ENCODE assay signal across 8 mouse cellular contexts in the genomic region with DNA sequence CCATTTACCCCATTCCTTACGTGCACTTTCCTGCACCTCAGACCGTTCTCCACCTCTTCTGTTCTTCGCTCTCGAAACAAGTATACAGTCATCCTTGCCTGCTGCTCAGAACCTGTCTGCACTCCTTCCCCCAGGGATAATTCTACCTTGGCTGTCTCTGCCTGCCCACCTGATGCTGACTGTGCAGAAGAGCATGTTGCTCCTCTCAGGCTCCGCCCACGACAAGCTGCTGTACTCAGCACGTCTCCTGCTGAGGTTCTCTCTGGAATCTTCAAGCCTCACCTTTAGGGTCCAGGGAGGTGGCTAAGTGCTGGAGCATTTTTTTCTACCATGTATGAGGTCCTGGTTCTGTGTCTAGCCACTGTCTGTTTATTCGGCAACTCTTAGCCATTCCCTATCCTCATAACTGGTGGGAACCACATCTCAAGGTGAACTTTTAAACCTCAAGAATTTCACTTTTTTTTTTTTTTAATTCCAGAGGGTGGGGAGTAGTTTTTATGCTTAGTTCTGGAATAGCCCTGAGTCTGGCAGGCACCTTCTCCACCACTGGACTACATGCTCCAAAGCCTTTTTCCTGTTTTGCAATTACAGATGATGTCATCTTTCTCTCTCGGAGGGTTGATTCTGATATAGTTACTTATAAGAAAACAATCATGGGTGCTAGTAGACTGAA.
A peak's percentile ranks its signal among the peaks of the same experiment; 100 is the strongest.
DNase-seq lines count a peak whose midpoint lies in the region; ATAC-seq and TF ChIP-seq lines count a peak whose summit lies in the region.

No protein-coding gene starts in this region.

- peak overlapping the region; percentile 71 for H3K9ac ChIP-seq in heart, embryonic 16.5 days (ENCODE audit: low read length)
- H3K9ac ChIP-seq in stomach, postnatal 0 days (ENCODE audit: low read length), result no peak overlapping the region

- peak; percentile 29 for ATAC-seq in heart, embryonic 16.5 days (replicated peaks; ENCODE audit: extremely low read depth, insufficient read depth, low FRiP score)
- ATAC-seq in stomach, postnatal 0 days (ENCODE audit: low FRiP score, low TSS enrichment), result peak; percentile 50

- H3K4me1 ChIP-seq in heart, embryonic 16.5 days (ENCODE audit: control insufficient read depth, insufficient read depth, low read length), result peaks cover 30% of the 10 kb centered on the region
- peaks cover 5% of the 10 kb centered on the region for H3K4me1 ChIP-seq in stomach, postnatal 0 days (replicated peaks; ENCODE audit: control insufficient read depth, insufficient read depth)

- no peaks in the 10 kb centered on the region for H3K9me3 ChIP-seq in heart, embryonic 16.5 days (replicated peaks; ENCODE audit: control insufficient read depth, low read length)
- no peaks in the 10 kb centered on the region for H3K9me3 ChIP-seq in stomach, postnatal 0 days (ENCODE audit: control insufficient read depth, low read length)

- WGBS in heart, embryonic 16.5 days, result 45% methylated on average over 9 of the region's 9 CpGs
- WGBS in stomach, postnatal 0 days, result 60% methylated on average over 9 of the region's 9 CpGs

- peak overlapping the region; percentile 89 for H3K27ac ChIP-seq in heart, embryonic 16.5 days (ENCODE audit: low read length)
- peak overlapping the region; percentile 82 for H3K27ac ChIP-seq in stomach, postnatal 0 days (replicated peaks)

- TF ChIP-seq CTCF in stomach, postnatal 0 days (IDR thresholded peaks at IDR 0.05; ENCODE audit: low read depth), result no peak

- TF ChIP-seq EP300 in stomach, postnatal 0 days (optimal IDR thresholded peaks at IDR 0.05), result no peak

- H3K4me3 ChIP-seq in heart, embryonic 16.5 days (ENCODE audit: low read length), result peak overlapping the region; percentile 47
- no peak overlapping the region for H3K4me3 ChIP-seq in stomach, postnatal 0 days (ENCODE audit: low read depth, low read length)

- H3K36me3 ChIP-seq in heart, embryonic 16.5 days (ENCODE audit: control insufficient read depth, insufficient read depth), result peaks cover 2% of the 10 kb centered on the region; the same call in 1 of the 2 replicates
- 0 out of 2 replicates have a peak, but pooled peaks cover 2% of the 10 kb centered on the region for H3K36me3 ChIP-seq in stomach, postnatal 0 days (ENCODE audit: control insufficient read depth, insufficient read depth, low read length)

- peak overlapping the region; percentile 58 for H3K4me2 ChIP-seq in heart, embryonic 16.5 days (ENCODE audit: low read depth, low read length)
- H3K4me2 ChIP-seq in stomach, postnatal 0 days (replicated peaks; ENCODE audit: low read depth), result peak overlapping the region; percentile 41

- intact Hi-C loops in gastrocnemius, postnatal 14 days (cut with DNase I; ENCODE audit: low total_unique reads), result no loop called here
- intact Hi-C loops in left cerebral cortex, postnatal 36 days (cut with DNase I), result no loop called here

- H3K27me3 ChIP-seq in heart, embryonic 16.5 days (ENCODE audit: control insufficient read depth, insufficient read depth, low read length), result no peaks in the 10 kb centered on the region
- H3K27me3 ChIP-seq in stomach, postnatal 0 days (ENCODE audit: control insufficient read depth, insufficient read depth, low read length), result no peaks in the 10 kb centered on the region

- DNase-seq in gastrocnemius, postnatal 25 days, result peak; percentile 30
- DNase-seq in gastrocnemius, postnatal 14 days, result no peak
- DNase-seq in ES-CJ7 (ENCODE audit: low read depth, low spot score) (peak; percentile 54), MN1 (ENCODE audit: low spot score) (no peak)
- peak; percentile 26 to 47 for DNase-seq in left cerebral cortex, postnatal 36 days (ENCODE audit: low spot score in 2 of 2)
- peak; percentile 37 for DNase-seq in stomach, postnatal 0 days (ENCODE audit: low spot score)
- DNase-seq in cerebellum, adult 9-10 months, result no peak

Comparison
In these comparisons a context has a peak if more than half of its experiments do, and no peak if none do; other contexts are left out.
1. DNase-seq: peak in gastrocnemius, postnatal 25 days (single experiment), ES-CJ7 (single experiment), left cerebral cortex, postnatal 36 days (2 of 2) and stomach, postnatal 0 days (single experiment); none in gastrocnemius, postnatal 14 days (single experiment), MN1 (single experiment) and cerebellum, adult 9-10 months (single experiment).